8 mouse cellular contexts compared by ENCODE assay signal in genomic region chr10:85183619-85184018, GRCm38 (mm10). TPM values are rescaled to one million over a fixed set of nuclear protein-coding genes. Genes with fewer than 3 reads are reported as not detected.
DNase-seq lines count a peak whose midpoint lies in the region; ATAC-seq and TF ChIP-seq lines count a peak whose summit lies in the region.

No protein-coding gene starts in this region.

- H3K4me2 ChIP-seq in liver, embryonic 14.5 days (ENCODE audit: low read depth), result peak overlapping the region; percentile 68

- no peak overlapping the region for H3K9ac ChIP-seq in liver, embryonic 14.5 days (replicated peaks)

- ATAC-seq in common myeloid progenitor, adult 5-6 weeks (replicated peaks; ENCODE audit: low read depth, poor library complexity, severe bottlenecking), result peak; percentile 66
- ATAC-seq in liver, embryonic 14.5 days (ENCODE audit: insufficient read depth), result no peak

- H3K9me3 ChIP-seq in liver, embryonic 14.5 days (ENCODE audit: control insufficient read depth, low read length), result no peaks in the 10 kb centered on the region

- peak; percentile 92 for DNase-seq in 3T3-L1 (ENCODE audit: low read depth, low spot score)
- peak; percentile 94 for DNase-seq in MN1 (ENCODE audit: low spot score)
- DNase-seq in heart, adult 9 months (ENCODE audit: low spot score in 2 of 2), result peak; percentile 53 to 56
- DNase-seq in kidney, adult 8-10 months, result peak; percentile 25 to 55
- peak; percentile 34 to 45 (median 44) for DNase-seq in liver, embryonic 14.5 days (ENCODE audit: low read depth in 3 of 3, low spot score in 3 of 3)
- DNase-seq in neural tube, embryonic 10.5 days (ENCODE audit: extremely low spot score, low spot score), result peak; percentile 51
- no peak for DNase-seq in spleen, postnatal 10 days (ENCODE audit: low spot score in 2 of 2)

- no peaks in the 10 kb centered on the region for H3K36me3 ChIP-seq in liver, embryonic 14.5 days (replicated peaks; ENCODE audit: control insufficient read depth, insufficient read depth, low read depth)

- no peak for TF ChIP-seq EP300 in liver, embryonic 14.5 days (IDR thresholded peaks at IDR 0.05; ENCODE audit: low read depth)

- peak overlapping the region; percentile 61 to 72 for H3K4me3 ChIP-seq in liver, embryonic 14.5 days (ENCODE audit: insufficient read depth in 1 of 2, low read depth in 2 of 2, low read length in 2 of 2)

- TF ChIP-seq CTCF in liver, embryonic 14.5 days (IDR thresholded peaks at IDR 0.05; ENCODE audit: low read depth), result peak; percentile 50; the same call in 1 of the 2 replicates

- H3K27ac ChIP-seq in liver, embryonic 14.5 days, result no peak overlapping the region

- H3K4me1 ChIP-seq in liver, embryonic 14.5 days (replicated peaks; ENCODE audit: control insufficient read depth in 2 of 2, insufficient read depth in 2 of 2, low read length in 1 of 2), result peaks cover 0 to 7% of the 10 kb centered on the region in 2 experiments; a peak in 2 of 4 replicates

- no peaks in the 10 kb centered on the region; the same call in none of the 2 replicates for H3K27me3 ChIP-seq in liver, embryonic 14.5 days (ENCODE audit: control insufficient read depth, insufficient read depth, low read length)

- 4% methylated on average over 11 of the region's 11 CpGs for WGBS in liver, embryonic 14.5 days (ENCODE audit: insufficient replicate concordance)

RNA-seq across cellular contexts. Expression of gene Cry1, which starts 1.2 kb away (rescaled TPM):
- 15.9 and 17.6 TPM in 2 replicates for total RNA-seq in common myeloid progenitor, adult 5-6 weeks (2017)
- polyA plus RNA-seq in liver, embryonic 14.5 days (2012; rRNA removed), result 1.8 and 2.3 TPM in 2 replicates
- polyA plus RNA-seq in liver, embryonic 14.5 days (2014; fragmentation: Nextera tagmentation; extraction: Ambion mirVana), result 4.2 and 4.4 TPM in 2 replicates

RNA-seq across cellular contexts. Expression of gene Mterf2, which starts 55.8 kb away (rescaled TPM):
- 5.3 and 7.9 TPM in 2 replicates for total RNA-seq in common myeloid progenitor, adult 5-6 weeks (2017)
- polyA plus RNA-seq in liver, embryonic 14.5 days (2012; rRNA removed), result 2.5 and 4.4 TPM in 2 replicates
- polyA plus RNA-seq in liver, embryonic 14.5 days (2014; fragmentation: Nextera tagmentation; extraction: Ambion mirVana), result 5.2 and 6.4 TPM in 2 replicates

Comparison
In these comparisons a context has a peak if more than half of its experiments do, and no peak if none do; other contexts are left out.
1. DNase-seq: peak in 3T3-L1 (single experiment), MN1 (single experiment), heart, adult 9 months (2 of 2), kidney, adult 8-10 months (2 of 2), liver, embryonic 14.5 days (3 of 3) and neural tube, embryonic 10.5 days (single experiment); none in spleen, postnatal 10 days (0 of 2).